Mouse (Mus musculus) kidney, embryonic 14.5 days (tissue): Measurements from ENCODE around the gene Tbcel. TPM values are rescaled to one million over a fixed set of nuclear protein-coding genes. Genes with fewer than 3 reads are reported as not detected.

Source experiments
- ATAC-seq: fragments of 200-750 bp; cut with Nextera tagmentation; 2 replicates; pipeline ENCODE4 v1.8.0; 2017; ENCODE audit warnings: moderate number of reproducible peaks, mild to moderate bottlenecking, moderate TSS enrichment, moderate library complexity; ENCODE audit not compliant: low FRiP score, low TSS enrichment
- H3K27ac ChIP-seq: fragments of 300-500 bp; sonication (generic); 2 replicates; pipeline ENCODE4 v1.5.1; 2014; ENCODE audit warnings: low read depth, mild to moderate bottlenecking, low read length, moderate library complexity, mixed read lengths
- H3K27me3 ChIP-seq: fragments of 300-500 bp; sonication (generic); 2 replicates; pipeline ENCODE4 v1.6.1; 2014; ENCODE audit warnings: mild to moderate bottlenecking, low read length; ENCODE audit not compliant: control insufficient read depth, insufficient read depth
- H3K36me3 ChIP-seq: fragments of 300-500 bp; sonication (generic); 2 replicates; pipeline ENCODE4 v1.6.1; 2014; ENCODE audit warnings: low read length, mixed read lengths; ENCODE audit not compliant: control insufficient read depth, insufficient read depth
- H3K4me1 ChIP-seq: fragments of 300-500 bp; sonication (generic); 2 replicates; pipeline ENCODE4 v1.6.1; 2014; ENCODE audit warnings: low read length, mixed read lengths; ENCODE audit not compliant: control insufficient read depth, insufficient read depth
- H3K4me2 ChIP-seq: fragments of 300-500 bp; sonication (generic); replicated peaks from 2 replicates; pipeline ENCODE4 v1.6.1; 2014; ENCODE audit warnings: low read depth, mild to moderate bottlenecking, low read length
- H3K4me3 ChIP-seq: fragments of 300-500 bp; sonication (generic); 2 replicates; pipeline ENCODE4 v1.5.1; 2014; ENCODE audit warnings: mild to moderate bottlenecking, low read length
- H3K9ac ChIP-seq: fragments of 300-500 bp; sonication (generic); 2 replicates; pipeline ENCODE4 v1.6.1; 2014; ENCODE audit warnings: low read depth, mild to moderate bottlenecking, low read length, moderate library complexity
- H3K9me3 ChIP-seq: fragments of 300-500 bp; sonication (generic); 2 replicates; pipeline ENCODE4 v1.6.1; 2016; ENCODE audit warnings: low read length; ENCODE audit not compliant: control insufficient read depth
- WGBS: fragments of 180-500 bp; shearing (Covaris S2); extraction: QIAGEN DNeasy Blood & Tissue Kit; methylation state at CpG from one replicate; pipeline ENCODE4 v1.1.7; 2014; 5-methylcytosine and 5-hydroxymethylcytosine counted together
- polyA plus RNA-seq: library from polyadenylated mRNA; unstranded; fragments of >200 nt; fragmentation: Nextera tagmentation; extraction: Ambion mirVana; gene quantifications from 2 replicates; pipeline ENCODE4 v1.2.1, GENCODE M21; 2014

Gene Tbcel
- polyA plus RNA-seq, result 6.6 and 7.3 TPM in 2 replicates

DNA sequence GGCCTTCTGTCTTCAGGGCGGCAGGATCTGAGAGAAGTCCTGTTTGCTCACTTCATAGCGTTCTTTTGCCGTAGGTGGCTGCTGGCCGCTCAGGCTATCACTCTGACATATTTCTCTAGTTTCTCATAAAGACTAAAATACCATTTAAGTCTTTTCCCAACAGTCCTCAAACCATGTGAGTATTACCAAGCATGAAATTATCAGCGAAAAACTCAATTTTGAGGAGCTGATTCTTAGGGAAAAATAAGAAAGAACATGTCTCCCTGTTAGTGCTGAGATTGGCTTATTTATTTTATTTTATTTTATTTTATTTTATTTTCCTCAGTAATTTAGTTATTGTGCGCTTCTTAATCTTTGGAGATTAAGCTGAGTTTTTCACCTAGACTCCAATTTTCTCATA lies at the start of gene Tbcel:
TSS of gene Tbcel (minus strand) at position 101 of the 400 bp plus-strand sequence.
- no peak within 1 kb of the TSS for H3K9ac ChIP-seq
- no peaks in the 10 kb centered on the region for H3K27me3 ChIP-seq
- no peak for ATAC-seq
- no peak within 1 kb of the TSS for H3K4me2 ChIP-seq
- WGBS, result 86% methylated on average over 6 of the region's 6 CpGs
- no peak within 1 kb of the TSS for H3K4me3 ChIP-seq
- no peaks in the 10 kb centered on the region for H3K36me3 ChIP-seq
- H3K4me1 ChIP-seq, result no peaks in the 10 kb centered on the region
- no peak within 1 kb of the TSS for H3K27ac ChIP-seq
- H3K9me3 ChIP-seq, result no peaks in the 10 kb centered on the region

- no peak for ATAC-seq
- Histone ChIP-seq H3K9ac (no peak overlapping the region), H3K27me3 (no peaks in the 10 kb centered on the region), H3K9me3 (0 out of 2 replicates have a peak, but pooled peaks cover 3% of the 10 kb centered on the region), H3K36me3 (no peaks in the 10 kb centered on the region), H3K4me3 (no peak overlapping the region), H3K4me1 (no peaks in the 10 kb centered on the region), H3K4me2 (no peak overlapping the region), H3K27ac (no peak overlapping the region)
- 96% methylated on average over 1 of the region's 1 CpGs for WGBS
Observed at GRCm38 (mm10) chr9:42555186-42555585, 47.6 kb upstream of the Tbcel start.

- Histone ChIP-seq H3K9me3 (no peaks in the 10 kb centered on the region), H3K4me3 (no peak overlapping the region), H3K9ac (no peak overlapping the region), H3K36me3 (no peaks in the 10 kb centered on the region), H3K27me3 (no peaks in the 10 kb centered on the region), H3K4me1 (no peaks in the 10 kb centered on the region), H3K27ac (no peak overlapping the region), H3K4me2 (no peak overlapping the region)
- no peak for ATAC-seq
- WGBS, result 15% methylated on average over 13 of the region's 13 CpGs
Observed at GRCm38 (mm10) chr9:42550116-42550515, 42.5 kb upstream of the Tbcel start.

DNA sequence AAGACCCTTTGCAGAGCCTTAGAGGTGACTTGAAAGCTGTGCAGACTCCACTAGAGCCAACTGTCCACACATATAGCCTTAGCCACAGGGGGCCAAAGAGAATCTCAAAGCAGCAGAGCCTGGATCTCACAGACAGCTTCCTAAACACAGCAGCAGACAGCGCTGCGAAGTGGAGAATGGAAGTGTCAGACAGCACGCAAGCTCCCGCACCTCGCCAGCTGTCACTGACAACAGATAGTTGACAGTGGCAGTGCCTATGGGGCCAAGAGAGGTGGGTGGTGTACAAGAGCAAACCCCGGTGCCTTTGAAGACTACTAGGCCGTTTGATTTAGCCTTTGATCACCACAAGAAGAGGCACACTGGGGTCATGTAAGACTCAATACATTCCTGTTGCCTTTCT lies 41.4 kb upstream of the Tbcel start:
- no peaks in the 10 kb centered on the region for H3K36me3 ChIP-seq
- H3K4me3 ChIP-seq, result no peak overlapping the region
- H3K27ac ChIP-seq, result no peak overlapping the region
- no peak overlapping the region for H3K9ac ChIP-seq
- ATAC-seq, result no peak
- no peaks in the 10 kb centered on the region for H3K27me3 ChIP-seq
- 32% methylated on average over 7 of the region's 7 CpGs for WGBS
- no peaks in the 10 kb centered on the region for H3K4me1 ChIP-seq
- no peaks in the 10 kb centered on the region for H3K9me3 ChIP-seq
- no peak overlapping the region for H3K4me2 ChIP-seq

- no peak for ATAC-seq
- no peak overlapping the region for H3K4me3 ChIP-seq
Observed at GRCm38 (mm10) chr9:42544521-42544920, 36.9 kb upstream of the Tbcel start.

GRCm38 (mm10) chr9:42533491-42533890 lies 25.9 kb upstream of the Tbcel start:
- H3K36me3 ChIP-seq, result no peaks in the 10 kb centered on the region
- H3K4me3 ChIP-seq, result no peak overlapping the region
- H3K4me1 ChIP-seq, result peaks cover 20% of the 10 kb centered on the region
- no peaks in the 10 kb centered on the region for H3K27me3 ChIP-seq
- no peak overlapping the region for H3K4me2 ChIP-seq
- 57% methylated on average over 8 of the region's 8 CpGs for WGBS
- H3K9me3 ChIP-seq, result no peaks in the 10 kb centered on the region
- no peak for ATAC-seq
- H3K27ac ChIP-seq, result no peak overlapping the region; the same call in 1 of the 2 replicates
- H3K9ac ChIP-seq, result no peak overlapping the region

More at GRCm38 (mm10) chr9:42544521-42544920, 36.9 kb upstream of the Tbcel start:
- Histone ChIP-seq H3K36me3 (no peaks in the 10 kb centered on the region), H3K4me1 (no peaks in the 10 kb centered on the region), H3K9ac (no peak overlapping the region), H3K9me3 (no peaks in the 10 kb centered on the region), H3K27me3 (no peaks in the 10 kb centered on the region), H3K4me2 (no peak overlapping the region), H3K27ac (no peak overlapping the region)
- WGBS, result 93% methylated on average over 10 of the region's 10 CpGs

DNA sequence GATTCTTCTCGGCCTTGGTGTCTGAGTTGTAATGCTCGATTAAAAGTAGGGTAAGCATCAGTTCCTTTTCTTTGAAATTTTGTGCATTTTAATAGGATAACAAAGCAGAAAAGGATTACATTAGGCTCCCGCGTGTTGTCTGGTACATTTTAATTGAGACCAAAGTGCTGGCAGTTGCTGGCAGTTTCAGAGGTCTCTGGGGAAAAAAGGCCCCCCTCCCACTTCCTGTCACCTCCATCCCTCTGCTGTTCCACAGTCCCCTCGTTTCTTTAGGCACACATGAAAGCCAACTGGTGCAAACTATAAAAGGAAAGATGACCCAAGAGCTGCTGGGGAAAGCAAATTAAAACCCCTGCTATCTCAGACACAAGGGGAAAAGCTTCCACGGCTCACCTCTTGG lies 25.4 kb upstream of the Tbcel start:
- Histone ChIP-seq H3K4me1 (peaks cover 20% of the 10 kb centered on the region), H3K4me3 (no peak overlapping the region), H3K27me3 (no peaks in the 10 kb centered on the region), H3K9me3 (no peaks in the 10 kb centered on the region), H3K9ac (no peak overlapping the region), H3K27ac (no peak overlapping the region; the same call in 1 of the 2 replicates), H3K36me3 (no peaks in the 10 kb centered on the region), H3K4me2 (no peak overlapping the region)
- WGBS, result 13% methylated on average over 6 of the region's 6 CpGs
- ATAC-seq, result no peak

- no peak overlapping the region for H3K9ac ChIP-seq
- H3K9me3 ChIP-seq, result no peaks in the 10 kb centered on the region
- H3K4me1 ChIP-seq, result peaks cover 20% of the 10 kb centered on the region
- WGBS, result 12% methylated on average over 3 of the region's 3 CpGs
- H3K4me2 ChIP-seq, result no peak overlapping the region
- H3K27ac ChIP-seq, result no peak overlapping the region
- no peak overlapping the region for H3K4me3 ChIP-seq
- H3K36me3 ChIP-seq, result no peaks in the 10 kb centered on the region
- no peak for ATAC-seq
- H3K27me3 ChIP-seq, result no peaks in the 10 kb centered on the region
Observed at GRCm38 (mm10) chr9:42531951-42532350, 24.3 kb upstream of the Tbcel start.

DNA sequence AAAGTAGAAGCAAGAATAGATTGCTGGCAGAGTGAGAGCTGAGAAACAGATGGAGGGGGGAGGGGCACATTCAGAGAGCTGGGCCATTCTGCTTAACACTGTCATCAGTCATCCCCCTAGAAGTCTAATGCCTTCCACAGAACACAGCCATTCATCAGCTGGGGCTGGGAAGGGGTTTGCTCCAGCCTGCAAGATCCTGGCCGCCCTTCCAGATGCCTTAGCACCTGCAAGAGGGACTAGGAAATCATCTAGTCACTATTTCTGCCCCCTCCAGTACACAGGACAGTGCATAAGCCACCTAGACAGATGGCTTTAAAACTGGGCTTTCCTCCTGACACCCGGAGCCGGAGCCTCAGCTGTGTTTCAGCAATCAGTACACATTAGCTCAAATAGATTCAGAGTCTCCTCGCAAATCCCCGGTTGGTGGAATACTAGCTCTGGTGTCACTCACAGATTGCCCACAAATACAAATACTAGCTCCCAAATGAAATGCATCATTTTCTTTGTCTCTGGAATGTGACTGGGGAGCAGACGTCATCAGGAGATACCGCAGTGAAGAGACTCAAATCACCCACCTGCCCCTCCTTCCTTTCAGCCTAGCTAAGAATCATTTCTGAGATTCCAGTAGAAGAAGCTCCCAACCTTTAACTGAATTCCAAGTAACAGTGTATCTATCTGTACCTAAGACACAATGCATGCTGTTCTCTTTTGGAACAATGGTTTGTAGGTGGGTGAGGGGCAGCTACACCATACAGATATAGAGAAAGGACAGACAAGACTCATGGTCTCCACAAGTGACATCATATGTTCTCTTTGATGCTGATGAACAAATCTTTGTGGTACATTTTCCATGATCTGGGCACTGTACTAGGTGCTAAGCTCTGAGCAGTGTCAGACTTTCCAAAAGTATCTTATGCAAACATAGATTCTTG lies 22.9 kb upstream of the Tbcel start:
- no peak for ATAC-seq
- peaks cover 20% of the 10 kb centered on the region for H3K4me1 ChIP-seq
- WGBS, result 61% methylated on average over 7 of the region's 7 CpGs
- H3K27ac ChIP-seq, result no peak overlapping the region
- no peak overlapping the region for H3K4me2 ChIP-seq
- H3K9ac ChIP-seq, result no peak overlapping the region
- H3K9me3 ChIP-seq, result no peaks in the 10 kb centered on the region
- no peaks in the 10 kb centered on the region for H3K36me3 ChIP-seq
- no peak overlapping the region for H3K4me3 ChIP-seq
- no peaks in the 10 kb centered on the region for H3K27me3 ChIP-seq
